Mouse (Mus musculus) liver, adult 2 months (tissue): ENCODE measurements around the gene Tnfsfm13.

Source experiments
- CTCF ChIP-seq: fragments of 200-500 bp; IDR thresholded peaks from 2 replicates; pipeline ENCODE4 v1.5.1; 2011; ENCODE audit warnings: low read depth, low read length, control low read depth
- POLR2A ChIP-seq: fragments of 200-500 bp; IDR thresholded peaks from 2 replicates; pipeline ENCODE4 v1.6.1; 2011; ENCODE audit warnings: low read length, control low read depth; ENCODE audit not compliant: insufficient read depth; ENCODE audit errors: extremely low read depth

DNA sequence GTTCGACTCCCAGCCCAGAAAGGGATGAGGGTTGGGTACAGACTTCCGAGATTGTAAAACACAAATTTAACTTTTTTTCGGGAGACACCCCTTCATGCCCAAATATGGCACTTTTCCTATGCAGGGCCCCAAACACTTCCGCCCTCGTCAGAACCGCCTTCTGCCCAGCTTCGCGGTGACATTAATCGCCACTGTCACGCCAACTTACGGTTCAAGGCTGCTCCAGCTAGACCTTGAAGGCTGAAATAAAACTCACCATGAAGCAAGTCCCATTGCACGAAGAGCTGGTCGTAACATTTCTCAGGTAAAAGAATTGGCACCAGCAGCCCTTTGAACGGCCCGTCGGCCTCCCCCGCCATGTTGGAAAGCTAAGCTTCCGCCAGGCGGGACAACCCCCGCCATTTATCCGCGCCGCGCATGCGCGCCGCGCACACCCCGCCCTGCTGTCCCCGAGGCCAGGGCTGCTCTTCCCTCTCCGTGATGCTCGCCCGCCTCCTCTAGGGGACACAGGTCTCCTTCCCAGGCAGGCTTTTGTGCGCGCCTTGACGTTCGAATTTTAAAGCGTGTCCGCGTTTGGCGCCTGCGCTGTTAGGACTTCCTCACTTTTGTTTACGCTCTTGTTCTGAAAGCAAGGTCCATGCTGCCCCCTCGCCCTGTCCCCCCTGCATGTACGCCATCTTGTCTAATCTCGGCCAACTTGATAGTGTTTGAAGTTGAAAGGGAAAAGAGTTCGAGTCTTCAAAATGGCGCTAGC is 33.5 kb downstream of the Tnfsfm13 start, which contains the start of gene Mpdu1:
- TF ChIP-seq CTCF (peak; percentile 53), POLR2A (peak; percentile 82; the same call in 1 of the 2 replicates)
